In genomic region chr6:148104212-148104611, GRCm38 (mm10) we compare ENCODE assay signal across 9 mouse cellular contexts. TPM values are rescaled to one million over a fixed set of nuclear protein-coding genes. Genes with fewer than 3 reads are reported as not detected.
DNase-seq lines count a peak whose midpoint lies in the region; ATAC-seq and TF ChIP-seq lines count a peak whose summit lies in the region.
"Had no signal": no experiment of that assay in that cellular context is flagged by ENCODE, and none has a peak within 500 bp of the region (broad histone marks: within the 10 kb centered on the region; RNA-seq: fewer than 3 reads in every experiment).

No protein-coding gene starts in this region.

- TF ChIP-seq EP300 in liver, embryonic 14.5 days (IDR thresholded peaks at IDR 0.05; ENCODE audit: low read depth), result no peak

- H3K9me3 ChIP-seq in liver, embryonic 14.5 days (ENCODE audit: control insufficient read depth, low read length), result no peaks in the 10 kb centered on the region
- H3K9me3 ChIP-seq: limb, embryonic 13.5 days had no signal

- intact Hi-C loops in heart, postnatal 14 days (cut with DNase I), result no loop called here
- intact Hi-C loops in heart, postnatal 36 days (cut with DNase I), result no loop called here

- no peak overlapping the region for H3K4me3 ChIP-seq in liver, embryonic 14.5 days (ENCODE audit: insufficient read depth in 1 of 2, low read depth in 2 of 2, low read length in 2 of 2)
- H3K4me3 ChIP-seq: limb, embryonic 13.5 days had no signal

- H3K4me1 ChIP-seq in liver, embryonic 14.5 days (replicated peaks; ENCODE audit: control insufficient read depth in 2 of 2, insufficient read depth in 2 of 2, low read length in 1 of 2), result peaks cover 2 to 6% of the 10 kb centered on the region in 2 experiments; a peak in 3 of 4 replicates
- H3K4me1 ChIP-seq: limb, embryonic 13.5 days had no signal

- H3K27ac ChIP-seq in liver, embryonic 14.5 days, result no peak overlapping the region
- H3K27ac ChIP-seq: limb, embryonic 13.5 days had no signal

- no peaks in the 10 kb centered on the region for H3K27me3 ChIP-seq in liver, embryonic 14.5 days (ENCODE audit: control insufficient read depth, insufficient read depth, low read length)
- H3K27me3 ChIP-seq: limb, embryonic 13.5 days had no signal

- peak; percentile 63 for TF ChIP-seq CTCF in liver, embryonic 14.5 days (IDR thresholded peaks at IDR 0.05; ENCODE audit: low read depth)

- H3K36me3 ChIP-seq in liver, embryonic 14.5 days (replicated peaks; ENCODE audit: control insufficient read depth, insufficient read depth, low read depth), result no peaks in the 10 kb centered on the region
- H3K36me3 ChIP-seq: limb, embryonic 13.5 days had no signal

- no peak for ATAC-seq in liver, embryonic 14.5 days (ENCODE audit: insufficient read depth)
- ATAC-seq in granulocyte monocyte progenitor cell, adult 5-6 weeks (replicated peaks; ENCODE audit: poor library complexity, severe bottlenecking), result no peak
- no peak for ATAC-seq in inflammation-experienced regulatory T-cells, adult 6 months

- no peak overlapping the region for H3K4me2 ChIP-seq in liver, embryonic 14.5 days (ENCODE audit: low read depth)
- H3K4me2 ChIP-seq: limb, embryonic 13.5 days had no signal

- WGBS in liver, embryonic 14.5 days (ENCODE audit: insufficient replicate concordance), result 26% methylated on average over 9 of the region's 9 CpGs

- no peak overlapping the region for H3K9ac ChIP-seq in liver, embryonic 14.5 days (replicated peaks)
- H3K9ac ChIP-seq: limb, embryonic 13.5 days had no signal

- DNase-seq in heart, postnatal 14 days, result peak; percentile 3 to 32
- no peak for DNase-seq in heart, postnatal 36 days
- peak; percentile 38 to 69 for DNase-seq in spleen, postnatal 4 days (ENCODE audit: low spot score in 2 of 2)
- DNase-seq in spleen, postnatal 36 days (ENCODE audit: low spot score in 2 of 2), result no peak
- DNase-seq in adrenal gland, postnatal 36 days, result peak; percentile 56 to 61
- peak in 1 of 3 experiments; percentile 16 for DNase-seq in liver, embryonic 14.5 days (ENCODE audit: low read depth in 3 of 3, low spot score in 3 of 3)

RNA-seq across cellular contexts. Expression of gene Far2, which starts 57.2 kb away (rescaled TPM):
- under 1 TPM in 1 of 2 experiments, not detected in 1; 0.05 TPM for total RNA-seq in heart, postnatal 14 days (2021)
- not detected for total RNA-seq in heart, postnatal 36 days (2021)
- 1 to 10 TPM; 2.7 to 3.8 TPM for total RNA-seq in adrenal gland, postnatal 36 days (2021)
- 0.27 and 0.37 TPM in 2 replicates for polyA plus RNA-seq in liver, embryonic 14.5 days (2012; rRNA removed)
- 1.0 TPM in 2 replicates for polyA plus RNA-seq in liver, embryonic 14.5 days (2014; fragmentation: Nextera tagmentation; extraction: Ambion mirVana)
- total RNA-seq in granulocyte monocyte progenitor cell, adult 5-6 weeks (2014; fragmentation: Nextera tagmentation), result 15.3 and 19.3 TPM in 2 replicates
- total RNA-seq in granulocyte monocyte progenitor cell, adult 5-6 weeks (2017), result 21.8 and 22.4 TPM in 2 replicates
- 1 to 10 TPM; 2.1 to 4.4 (median 3.2) TPM for polyA plus RNA-seq in inflammation-experienced regulatory T-cells, adult 6 months (2017; shearing (Covaris generic))

Comparison
In these comparisons a context has a peak if more than half of its experiments do, and no peak if none do; other contexts are left out.
1. DNase-seq: peak in heart, postnatal 14 days (2 of 2), spleen, postnatal 4 days (2 of 2) and adrenal gland, postnatal 36 days (2 of 2); none in heart, postnatal 36 days (0 of 2) and spleen, postnatal 36 days (0 of 2).